Mouse (Mus musculus) E14TG2a.4 (cell line): ENCODE measurements around the gene Ebf1.

ENCODE experiments used
- CTCF ChIP-seq: conservative IDR thresholded peaks from 2 replicates; pipeline ENCODE4 v1.5.1; 2014; ENCODE audit warnings: low read length
- NANOG ChIP-seq: IDR thresholded peaks from 2 replicates; pipeline ENCODE4 v1.6.1; 2014; ENCODE audit warnings: borderline replicate concordance, low read length, mixed read lengths
- POU5F1 ChIP-seq: IDR thresholded peaks from 2 replicates; pipeline ENCODE4 v1.6.1; 2014; ENCODE audit warnings: low read length, borderline replicate concordance

DNA sequence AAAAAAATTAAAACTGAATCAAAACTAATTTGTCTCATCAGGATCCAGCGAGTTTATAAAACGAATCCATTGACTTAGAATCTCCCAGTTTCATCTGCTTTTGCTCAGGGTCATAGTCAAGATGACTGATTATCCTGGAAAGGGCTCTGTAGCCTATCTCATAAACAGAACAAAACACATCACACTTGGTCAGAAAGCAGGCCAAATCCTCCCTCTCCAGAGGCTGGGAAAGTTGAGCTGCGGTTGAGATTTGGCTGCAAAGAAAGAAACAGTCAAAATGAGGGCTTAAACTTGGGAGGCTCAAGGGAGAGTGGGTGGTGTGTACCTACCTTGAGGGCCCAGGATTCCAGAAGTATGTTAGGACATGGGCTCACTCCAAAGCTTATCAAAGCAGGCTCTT is 329.5 kb downstream of the Ebf1 start:
- TF ChIP-seq CTCF (no peak), POU5F1 (no peak), NANOG (no peak)
